Mouse (Mus musculus) stomach, postnatal 0 days (tissue): ENCODE measurements around the gene Ankrd31. TPM values are rescaled to one million over a fixed set of nuclear protein-coding genes. Genes with fewer than 3 reads are reported as not detected.

ENCODE experiments used
- ATAC-seq: fragments of 200-750 bp; cut with Nextera tagmentation; 2 replicates; pipeline ENCODE4 v1.8.0; 2017; ENCODE audit not compliant: low FRiP score, low TSS enrichment
- DNase-seq: peaks from one replicate; pipeline ENCODE4 v3.0.0-alpha.2; 2016; ENCODE audit warnings: low spot score
- H3K27ac ChIP-seq: fragments of 300-500 bp; sonication (generic); replicated peaks from 2 replicates; pipeline ENCODE4 v1.5.1; 2014; ENCODE audit warnings: mild to moderate bottlenecking, control low read depth
- H3K27me3 ChIP-seq: fragments of 300-500 bp; sonication (generic); 2 replicates; pipeline ENCODE4 v1.6.1; 2014; ENCODE audit warnings: low read length; ENCODE audit not compliant: control insufficient read depth, insufficient read depth
- H3K36me3 ChIP-seq: fragments of 300-500 bp; sonication (generic); 2 replicates; pipeline ENCODE4 v1.6.1; 2014; ENCODE audit warnings: low read length, mixed read lengths; ENCODE audit not compliant: control insufficient read depth, insufficient read depth
- H3K4me1 ChIP-seq: fragments of 300-500 bp; sonication (generic); replicated peaks from 2 replicates; pipeline ENCODE4 v1.6.1; 2014; ENCODE audit warnings: antibody characterized with exemption; ENCODE audit not compliant: control insufficient read depth, insufficient read depth
- H3K4me2 ChIP-seq: fragments of 300-500 bp; sonication (generic); replicated peaks from 2 replicates; pipeline ENCODE4 v1.6.1; 2014; ENCODE audit warnings: low read depth, mild to moderate bottlenecking, control low read depth, moderate library complexity
- H3K4me3 ChIP-seq: fragments of 300-500 bp; sonication (generic); 2 replicates; pipeline ENCODE4 v1.5.1; 2014; ENCODE audit warnings: low read depth, low read length, control low read depth
- H3K9ac ChIP-seq: fragments of 300-500 bp; sonication (generic); 2 replicates; pipeline ENCODE4 v1.6.1; 2014; ENCODE audit warnings: mild to moderate bottlenecking, low read length, control low read depth, mixed read lengths
- H3K9me3 ChIP-seq: fragments of 300-500 bp; sonication (generic); 2 replicates; pipeline ENCODE4 v1.6.1; 2016; ENCODE audit warnings: low read length; ENCODE audit not compliant: control insufficient read depth
- CTCF ChIP-seq: IDR thresholded peaks from 2 replicates; pipeline ENCODE4 v1.5.1; 2016; ENCODE audit warnings: antibody characterized with exemption, low read depth, mild to moderate bottlenecking, moderate library complexity
- EP300 ChIP-seq: optimal IDR thresholded peaks from 2 replicates; pipeline ENCODE3; 2016; ENCODE audit warnings: antibody characterized with exemption
- WGBS: fragments of 180-500 bp; shearing (Covaris S2); extraction: QIAGEN DNeasy Blood & Tissue Kit; methylation state at CpG from one replicate; pipeline ENCODE4 v1.1.7; 2014; 5-methylcytosine and 5-hydroxymethylcytosine counted together
- polyA plus RNA-seq: library from polyadenylated mRNA; unstranded; fragments of >200 nt; fragmentation: Nextera tagmentation; extraction: Ambion mirVana; gene quantifications from 2 replicates; pipeline ENCODE4 v1.2.1, GENCODE M21; 2015

The Ankrd31 gene
- polyA plus RNA-seq, 1 experiment from 2014 or later, result not detected

GRCm38 (mm10) chr13:96925991-96926725 is 178.1 kb downstream of the Ankrd31 start:
- no peak overlapping the region for H3K9ac ChIP-seq
- no peak overlapping the region for H3K4me2 ChIP-seq
- ATAC-seq (no peak), DNase-seq (peak; percentile 13)
- 55% methylated on average over 10 of the region's 10 CpGs for WGBS
- no peaks in the 10 kb centered on the region for H3K9me3 ChIP-seq
- no peak overlapping the region for H3K4me3 ChIP-seq
- TF ChIP-seq CTCF (no peak), EP300 (no peak)
- H3K27ac ChIP-seq, result no peak overlapping the region
- H3K36me3 ChIP-seq, result no peaks in the 10 kb centered on the region
- H3K27me3 ChIP-seq, result no peaks in the 10 kb centered on the region
- no peaks in the 10 kb centered on the region for H3K4me1 ChIP-seq

GRCm38 (mm10) chr13:96927781-96928180 is 179.7 kb downstream of the Ankrd31 start:
- Histone ChIP-seq H3K4me1 (no peaks in the 10 kb centered on the region), H3K4me2 (no peak overlapping the region), H3K36me3 (no peaks in the 10 kb centered on the region), H3K27ac (no peak overlapping the region), H3K4me3 (no peak overlapping the region), H3K9ac (no peak overlapping the region), H3K27me3 (no peaks in the 10 kb centered on the region), H3K9me3 (no peaks in the 10 kb centered on the region)
- TF ChIP-seq EP300, result no peak
- TF ChIP-seq CTCF, result no peak
- WGBS, result 90% methylated on average over 1 of the region's 1 CpGs
- ATAC-seq (no peak), DNase-seq (no peak)

GRCm38 (mm10) chr13:96928432-96929039 is 180.5 kb downstream of the Ankrd31 start:
- Histone ChIP-seq H3K27ac (no peak overlapping the region), H3K9ac (no peak overlapping the region), H3K4me2 (no peak overlapping the region), H3K4me1 (no peaks in the 10 kb centered on the region), H3K36me3 (no peaks in the 10 kb centered on the region), H3K27me3 (no peaks in the 10 kb centered on the region), H3K9me3 (no peaks in the 10 kb centered on the region), H3K4me3 (no peak overlapping the region)
- DNase-seq (no peak), ATAC-seq (no peak)
- TF ChIP-seq CTCF, result no peak
- TF ChIP-seq EP300, result no peak
- WGBS, result 72% methylated on average over 8 of the region's 8 CpGs

- no peak for ATAC-seq
- DNase-seq, result no peak
- H3K4me3 ChIP-seq, result no peak overlapping the region
These were observed 184.7 kb downstream of the Ankrd31 start for GRCm38 (mm10) chr13:96932745-96933144.

GRCm38 (mm10) chr13:96933367-96933766 is 185.3 kb downstream of the Ankrd31 start:
- Histone ChIP-seq H3K9ac (no peak overlapping the region), H3K4me2 (no peak overlapping the region), H3K36me3 (no peaks in the 10 kb centered on the region), H3K27ac (no peak overlapping the region), H3K27me3 (no peaks in the 10 kb centered on the region), H3K9me3 (no peaks in the 10 kb centered on the region), H3K4me1 (no peaks in the 10 kb centered on the region), H3K4me3 (no peak overlapping the region)
- ATAC-seq, result no peak
- no peak for TF ChIP-seq EP300
- no peak for TF ChIP-seq CTCF
- WGBS, result 41% methylated on average over 8 of the region's 8 CpGs
- no peak for DNase-seq

More at GRCm38 (mm10) chr13:96932745-96933144, 184.7 kb downstream of the Ankrd31 start:
- H3K27ac ChIP-seq, result no peak overlapping the region
- no peaks in the 10 kb centered on the region for H3K9me3 ChIP-seq
- no peak overlapping the region for H3K9ac ChIP-seq
- 61% methylated on average over 5 of the region's 5 CpGs for WGBS
- H3K4me2 ChIP-seq, result no peak overlapping the region
- no peaks in the 10 kb centered on the region for H3K36me3 ChIP-seq
- no peak for TF ChIP-seq CTCF
- no peak for TF ChIP-seq EP300
- H3K27me3 ChIP-seq, result no peaks in the 10 kb centered on the region
- no peaks in the 10 kb centered on the region for H3K4me1 ChIP-seq

- no peak overlapping the region for H3K4me2 ChIP-seq
- DNase-seq (no peak), ATAC-seq (no peak)
- no peak overlapping the region for H3K27ac ChIP-seq
- H3K4me1 ChIP-seq, result no peaks in the 10 kb centered on the region
- WGBS, result 56% methylated on average over 6 of the region's 6 CpGs
- no peak overlapping the region for H3K4me3 ChIP-seq
- H3K36me3 ChIP-seq, result no peaks in the 10 kb centered on the region
- no peaks in the 10 kb centered on the region for H3K27me3 ChIP-seq
- H3K9ac ChIP-seq, result no peak overlapping the region
- H3K9me3 ChIP-seq, result no peaks in the 10 kb centered on the region
- 0 out of 2 replicates have a peak, but pooled peaks have one; percentile 10 for TF ChIP-seq CTCF
- TF ChIP-seq EP300, result no peak
These were observed 188.2 kb downstream of the Ankrd31 start for GRCm38 (mm10) chr13:96936173-96936777.
